Mouse (Mus musculus): ENCODE measurements around the gene Sgip1.
A peak's percentile ranks its signal among the peaks of the same experiment; 100 is the strongest.

Sgip1 gene

GRCm38 (mm10) chr4:102979385-102979784 lies 238.3 kb downstream of the Sgip1 start:
- no peak for DNase-seq

- DNase-seq, result no peak
Observed at GRCm38 (mm10) chr4:102981709-102982108, 240.6 kb downstream of the Sgip1 start.

- DNase-seq, result peak; percentile 26 to 28
Observed at GRCm38 (mm10) chr4:102986173-102986572, 245.1 kb downstream of the Sgip1 start.

GRCm38 (mm10) chr4:102986917-102987316 lies 245.8 kb downstream of the Sgip1 start:
- DNase-seq, result peak; percentile 61 to 67

GRCm38 (mm10) chr4:102987325-102987724 lies 246.2 kb downstream of the Sgip1 start:
- no peak for DNase-seq

- DNase-seq, result no peak
Observed at GRCm38 (mm10) chr4:102987756-102988155, 246.7 kb downstream of the Sgip1 start.

GRCm38 (mm10) chr4:102988526-102988925 lies 247.4 kb downstream of the Sgip1 start:
- no peak for DNase-seq

GRCm38 (mm10) chr4:102989391-102989790 lies 248.3 kb downstream of the Sgip1 start:
- DNase-seq, result no peak

- DNase-seq, result no peak
Observed at GRCm38 (mm10) chr4:102990016-102990415, 248.9 kb downstream of the Sgip1 start.

- no peak for DNase-seq
Observed at GRCm38 (mm10) chr4:102990595-102991340, 249.7 kb downstream of the Sgip1 start.

GRCm38 (mm10) chr4:102991685-102992084 lies 250.6 kb downstream of the Sgip1 start:
- no peak for DNase-seq

- DNase-seq, result no peak
Observed at GRCm38 (mm10) chr4:103004681-103005080, 263.6 kb downstream of the Sgip1 start.

- no peak for DNase-seq
Observed at GRCm38 (mm10) chr4:103005190-103005945, 264.3 kb downstream of the Sgip1 start.

- DNase-seq, result no peak
Observed at GRCm38 (mm10) chr4:103006266-103006665, 265.2 kb downstream of the Sgip1 start.

- no peak for DNase-seq
Observed at GRCm38 (mm10) chr4:103006943-103007418, 265.9 kb downstream of the Sgip1 start.

GRCm38 (mm10) chr4:103010734-103011133 lies 269.6 kb downstream of the Sgip1 start:
- no peak for DNase-seq

- no peak for DNase-seq
Observed at GRCm38 (mm10) chr4:103011823-103012222, 270.7 kb downstream of the Sgip1 start.

GRCm38 (mm10) chr4:103013490-103013889 lies 272.4 kb downstream of the Sgip1 start:
- no peak for DNase-seq
